Mouse (Mus musculus) 3T3-L1 (cell line): Measurements from ENCODE around the gene Fbxw21.

Experiments
- DNase-seq: peaks from one replicate; pipeline ENCODE4 v3.0.0-alpha.2; 2015; ENCODE audit warnings: low read depth, low spot score

The Fbxw21 gene

GRCm38 (mm10) chr9:109090446-109090845, 71.4 kb downstream of the Fbxw21 start:
- no peak for DNase-seq
